Mouse (Mus musculus) liver, adult 2 months (tissue): ENCODE measurements around the gene Sco1.

Source experiments
- CTCF ChIP-seq: fragments of 200-500 bp; IDR thresholded peaks from 2 replicates; pipeline ENCODE4 v1.5.1; 2011; ENCODE audit warnings: low read depth, low read length, control low read depth
- POLR2A ChIP-seq: fragments of 200-500 bp; IDR thresholded peaks from 2 replicates; pipeline ENCODE4 v1.6.1; 2011; ENCODE audit warnings: low read length, control low read depth; ENCODE audit not compliant: insufficient read depth; ENCODE audit errors: extremely low read depth

- TF ChIP-seq CTCF (no peak), POLR2A (no peak)
Observed at GRCm38 (mm10) chr11:67104714-67105113, 52.2 kb downstream of the Sco1 start.
